Mouse (Mus musculus): ENCODE data around the gene Ncapd3. TPM values are rescaled to one million over a fixed set of nuclear protein-coding genes. Genes with fewer than 3 reads are reported as not detected.

The Ncapd3 gene
- polyA plus RNA-seq, 1 experiment from 2014 or later, result 25.2 TPM

DNA sequence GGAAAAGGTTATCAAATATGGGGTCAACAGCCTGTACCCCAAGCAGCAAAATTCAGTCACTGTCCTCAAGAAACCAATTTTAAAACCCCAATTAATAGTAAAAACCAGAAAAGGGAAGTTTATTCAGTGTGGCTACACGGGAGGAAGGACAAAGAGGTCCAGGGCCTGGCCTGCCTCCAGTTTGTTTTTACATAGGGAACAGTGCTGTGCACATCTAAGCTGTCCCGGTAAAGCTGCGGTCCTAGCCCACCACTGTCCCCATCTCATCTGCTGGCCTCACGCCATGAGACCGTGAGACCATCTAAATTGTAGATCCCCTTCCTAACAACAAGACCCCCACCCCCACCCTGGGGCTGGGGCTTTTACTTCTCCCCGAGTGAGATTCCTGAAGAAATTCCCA, 95.5 kb downstream of the Ncapd3 start:
- Histone ChIP-seq H3K27ac (replicated peaks) (no peak overlapping the region), H3K36me3 (no peaks in the 10 kb centered on the region), H3K4me3 (replicated peaks) (no peak overlapping the region), H3K4me2 (replicated peaks) (no peak overlapping the region), H3K9me3 (replicated peaks) (no peaks in the 10 kb centered on the region), H3K27me3 (no peaks in the 10 kb centered on the region), H3K9ac (no peak overlapping the region), H3K4me1 (no peaks in the 10 kb centered on the region)
- ATAC-seq (ENCODE audit: insufficient number of reproducible peaks, low FRiP score, low TSS enrichment, low read depth), result no peak
- 76% methylated on average over 6 of the region's 6 CpGs for WGBS

GRCm38 (mm10) chr9:27126543-27126942, 96.6 kb downstream of the Ncapd3 start:
- Histone ChIP-seq H3K9ac (no peak overlapping the region), H3K36me3 (no peaks in the 10 kb centered on the region), H3K9me3 (replicated peaks) (no peaks in the 10 kb centered on the region), H3K4me1 (no peaks in the 10 kb centered on the region), H3K27ac (replicated peaks) (no peak overlapping the region), H3K4me2 (replicated peaks) (no peak overlapping the region), H3K4me3 (replicated peaks) (no peak overlapping the region), H3K27me3 (no peaks in the 10 kb centered on the region)
- 81% methylated on average over 6 of the region's 6 CpGs for WGBS
- ATAC-seq (ENCODE audit: insufficient number of reproducible peaks, low FRiP score, low TSS enrichment, low read depth), result no peak

DNA sequence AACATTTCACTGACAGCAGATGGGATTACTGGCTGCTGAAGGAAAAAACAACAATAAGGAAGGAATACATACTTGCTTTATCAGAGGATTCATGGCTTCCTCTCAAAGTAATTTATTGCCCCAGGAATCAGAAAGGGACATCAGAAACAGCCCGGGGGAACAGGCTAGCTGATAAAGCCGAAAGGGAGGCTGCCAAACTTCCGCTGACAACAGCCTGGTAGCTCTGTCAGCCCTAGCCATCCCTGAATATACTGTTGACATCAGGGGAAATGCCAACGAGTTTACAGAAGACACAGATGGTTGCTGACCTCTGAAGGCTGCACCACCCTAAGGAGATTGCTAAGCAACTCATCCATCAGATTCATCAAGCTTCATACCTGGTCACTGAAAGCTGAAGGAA, 98.7 kb downstream of the Ncapd3 start:
- H3K4me1 ChIP-seq, result no peaks in the 10 kb centered on the region
- ATAC-seq (ENCODE audit: insufficient number of reproducible peaks, low FRiP score, low TSS enrichment, low read depth), result no peak
- no peak overlapping the region for H3K4me2 ChIP-seq (replicated peaks)
- no peak overlapping the region for H3K27ac ChIP-seq (replicated peaks)
- no peaks in the 10 kb centered on the region for H3K9me3 ChIP-seq (replicated peaks)
- WGBS, result 82% methylated on average over 4 of the region's 4 CpGs
- no peaks in the 10 kb centered on the region for H3K27me3 ChIP-seq
- no peak overlapping the region for H3K9ac ChIP-seq
- no peaks in the 10 kb centered on the region for H3K36me3 ChIP-seq
- no peak overlapping the region for H3K4me3 ChIP-seq (replicated peaks)

DNA sequence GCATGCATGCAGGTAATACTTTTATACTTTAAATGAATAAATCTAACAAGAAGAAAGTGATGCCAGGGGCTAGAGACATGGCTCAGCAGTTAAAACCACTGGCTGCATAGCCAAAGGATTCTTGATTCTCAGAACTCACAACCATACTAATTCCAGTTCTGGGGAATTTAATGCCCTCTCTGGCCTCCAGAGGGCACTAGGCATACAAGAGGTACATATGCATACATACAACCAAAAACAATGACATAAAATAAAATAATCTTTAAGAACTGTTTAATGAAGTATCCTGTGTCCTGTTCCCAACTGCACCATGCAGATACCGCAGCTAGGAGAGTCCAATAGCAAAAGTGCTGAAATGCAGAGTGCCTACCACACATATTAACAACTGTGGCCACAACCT, 104.4 kb downstream of the Ncapd3 start:
- H3K4me1 ChIP-seq, result no peaks in the 10 kb centered on the region
- H3K4me2 ChIP-seq (replicated peaks), result no peak overlapping the region
- no peaks in the 10 kb centered on the region for H3K9me3 ChIP-seq (replicated peaks)
- H3K36me3 ChIP-seq, result no peaks in the 10 kb centered on the region
- no peaks in the 10 kb centered on the region for H3K27me3 ChIP-seq
- no peak overlapping the region for H3K9ac ChIP-seq
- whole genome bisulfite sequencing, result 70% methylated on average over 1 of the region's 1 CpGs
- no peak for ATAC-seq (ENCODE audit: insufficient number of reproducible peaks, low FRiP score, low TSS enrichment, low read depth)
- no peak overlapping the region for H3K27ac ChIP-seq (replicated peaks)
- H3K4me3 ChIP-seq (replicated peaks), result no peak overlapping the region

DNA sequence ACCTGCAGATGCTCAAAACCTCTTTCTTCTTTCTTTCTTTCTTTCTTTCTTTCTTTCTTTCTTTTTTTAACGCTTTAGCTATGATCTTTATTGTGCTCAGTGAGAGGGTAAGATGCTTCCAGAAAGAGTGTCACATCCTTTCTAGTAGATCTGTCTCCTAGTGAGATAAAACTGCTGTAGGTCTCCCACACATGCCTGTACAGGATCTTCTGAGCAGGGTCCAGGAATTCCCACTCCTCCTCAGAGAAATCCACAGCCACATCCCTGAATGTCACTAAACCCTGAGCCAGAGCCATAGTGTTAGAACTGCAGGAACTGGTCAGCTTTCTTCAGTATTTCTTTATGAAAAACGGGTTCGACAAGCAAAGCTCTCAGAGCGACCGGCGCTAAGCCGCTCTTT, 105.4 kb downstream of the Ncapd3 start:
- Histone ChIP-seq H3K9me3 (replicated peaks) (no peaks in the 10 kb centered on the region), H3K4me2 (replicated peaks) (no peak overlapping the region), H3K27ac (replicated peaks) (no peak overlapping the region), H3K4me3 (replicated peaks) (no peak overlapping the region), H3K4me1 (no peaks in the 10 kb centered on the region), H3K36me3 (no peaks in the 10 kb centered on the region), H3K27me3 (no peaks in the 10 kb centered on the region), H3K9ac (no peak overlapping the region)
- ATAC-seq (ENCODE audit: insufficient number of reproducible peaks, low FRiP score, low TSS enrichment, low read depth), result no peak
- 88% methylated on average over 7 of the region's 7 CpGs for WGBS

- WGBS, result 86% methylated on average over 8 of the region's 8 CpGs
Measured at GRCm38 (mm10) chr9:27136651-27137050, 106.7 kb downstream of the Ncapd3 start.

DNA sequence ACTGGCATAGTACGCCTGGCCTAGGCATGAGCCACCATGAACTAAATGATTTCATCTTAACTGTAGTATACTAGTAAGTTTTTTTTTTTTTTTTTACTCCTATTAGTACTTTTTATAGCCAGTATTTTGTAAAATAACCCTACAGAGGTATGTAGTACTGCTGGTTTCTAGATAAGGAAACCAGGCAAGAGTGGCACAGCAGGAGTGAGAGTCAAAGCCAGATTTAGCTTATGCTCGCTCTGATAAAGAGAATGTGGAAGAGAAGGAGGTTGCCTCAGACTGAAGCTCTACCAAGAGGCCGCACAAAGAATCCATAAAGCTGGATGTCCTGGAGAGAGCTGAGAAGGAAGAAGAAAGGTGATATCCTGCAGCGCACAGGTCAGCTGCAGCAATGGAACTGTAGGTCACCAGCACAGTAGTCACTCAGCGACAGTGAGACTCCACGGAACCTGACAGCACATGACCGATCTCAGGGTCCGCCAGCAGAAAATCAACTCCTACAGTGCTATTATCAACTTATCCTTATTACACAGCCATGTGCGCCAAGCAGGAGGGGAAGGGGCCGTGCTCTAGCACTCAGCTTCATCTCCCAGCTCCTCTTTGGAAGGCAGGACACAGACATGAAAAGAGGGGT, 110.6 kb downstream of the Ncapd3 start:
- Histone ChIP-seq H3K4me1 (no peaks in the 10 kb centered on the region), H3K4me3 (replicated peaks) (no peak overlapping the region), H3K27me3 (no peaks in the 10 kb centered on the region), H3K4me2 (replicated peaks) (no peak overlapping the region), H3K9ac (no peak overlapping the region), H3K9me3 (replicated peaks) (no peaks in the 10 kb centered on the region), H3K36me3 (peaks cover 14% of the 10 kb centered on the region), H3K27ac (replicated peaks) (no peak overlapping the region)
- WGBS, result 96% methylated on average over 10 of the region's 10 CpGs
- ATAC-seq (ENCODE audit: insufficient number of reproducible peaks, low FRiP score, low TSS enrichment, low read depth), result no peak

More at GRCm38 (mm10) chr9:27136651-27137050, 106.7 kb downstream of the Ncapd3 start:
- Histone ChIP-seq H3K36me3 (peaks cover 12% of the 10 kb centered on the region), H3K9ac (no peak overlapping the region), H3K4me2 (replicated peaks) (no peak overlapping the region), H3K4me1 (no peaks in the 10 kb centered on the region), H3K9me3 (replicated peaks) (no peaks in the 10 kb centered on the region), H3K27me3 (no peaks in the 10 kb centered on the region), H3K4me3 (replicated peaks) (no peak overlapping the region), H3K27ac (replicated peaks) (no peak overlapping the region)
- ATAC-seq (ENCODE audit: insufficient number of reproducible peaks, low FRiP score, low TSS enrichment, low read depth), result no peak

DNA sequence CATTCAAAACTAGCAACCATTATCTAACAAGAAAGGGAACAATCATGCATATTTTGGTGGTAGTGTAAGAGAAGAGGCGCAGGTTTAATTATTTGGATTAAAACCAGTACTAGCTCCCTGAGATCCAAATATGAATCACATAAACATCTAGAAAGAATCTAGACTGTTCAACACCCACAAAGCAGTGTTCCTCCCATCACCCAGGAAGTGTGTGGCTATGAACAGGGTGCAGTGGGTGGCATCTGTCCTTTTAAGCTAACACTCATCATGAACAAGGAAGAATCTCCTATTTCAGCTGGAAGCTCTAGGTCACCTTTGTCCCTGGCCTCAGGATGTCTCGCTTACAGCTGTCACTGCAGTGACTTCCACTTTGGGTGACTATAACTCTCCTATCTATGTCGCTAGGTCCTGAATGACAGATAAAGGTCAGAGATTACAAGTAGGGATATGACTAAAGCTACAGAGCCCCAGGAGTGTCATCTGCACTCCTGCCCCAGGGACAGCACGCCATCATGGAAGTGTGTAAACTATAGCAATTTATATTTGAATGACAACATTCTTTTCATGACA, 114.4 kb downstream of the Ncapd3 start:
- Histone ChIP-seq H3K36me3 (peaks cover 14% of the 10 kb centered on the region), H3K9ac (no peak overlapping the region), H3K27ac (replicated peaks) (no peak overlapping the region), H3K4me1 (peaks cover 9% of the 10 kb centered on the region; the same call in 1 of the 2 replicates), H3K4me3 (replicated peaks) (no peak overlapping the region), H3K9me3 (replicated peaks) (no peaks in the 10 kb centered on the region), H3K4me2 (replicated peaks) (no peak overlapping the region), H3K27me3 (no peaks in the 10 kb centered on the region)
- 84% methylated on average over 4 of the region's 4 CpGs for WGBS
- no peak for ATAC-seq (ENCODE audit: insufficient number of reproducible peaks, low FRiP score, low TSS enrichment, low read depth)

Other genes starting within 250 kb of the Ncapd3 start
- 5.4 and 7.4 TPM in 2 replicates for gene Glb1l2, start 223.7 kb upstream of the Ncapd3 start, polyA plus RNA-seq (2015; fragmentation: Nextera tagmentation; extraction: Ambion mirVana)
- gene Glb1l3, start 169.3 kb upstream of the Ncapd3 start, polyA plus RNA-seq (2015; fragmentation: Nextera tagmentation; extraction: Ambion mirVana), result not detected in 2 replicates
- 0.21 and 0.26 TPM in 2 replicates for gene Gm1110, start 107.1 kb upstream of the Ncapd3 start, polyA plus RNA-seq (2015; fragmentation: Nextera tagmentation; extraction: Ambion mirVana)
- 54.4 and 56.2 TPM in 2 replicates for gene Acad8, start 30.6 kb upstream of the Ncapd3 start, polyA plus RNA-seq (2015; fragmentation: Nextera tagmentation; extraction: Ambion mirVana)
- gene Thyn1, start 30.5 kb upstream of the Ncapd3 start, polyA plus RNA-seq (2015; fragmentation: Nextera tagmentation; extraction: Ambion mirVana), result 111 and 113 TPM in 2 replicates
- 37.9 and 39.9 TPM in 2 replicates for gene Vps26b, start 110 bp upstream of the Ncapd3 start, polyA plus RNA-seq (2015; fragmentation: Nextera tagmentation; extraction: Ambion mirVana)
- 94.7 and 104 TPM in 2 replicates for gene Jam3, start 125.2 kb downstream of the Ncapd3 start, polyA plus RNA-seq (2015; fragmentation: Nextera tagmentation; extraction: Ambion mirVana)

Measured in embryonic facial prominence, embryonic 15.5 days (tissue).